Mouse (Mus musculus) midbrain, embryonic 14.5 days (tissue): ENCODE measurements around the gene Vipas39. TPM values are rescaled to one million over a fixed set of nuclear protein-coding genes. Genes with fewer than 3 reads are reported as not detected.

Experiments used
- ATAC-seq: fragments of 200-750 bp; cut with Nextera tagmentation; 2 replicates; pipeline ENCODE4 v1.8.0; 2017; ENCODE audit warnings: moderate number of reproducible peaks, moderate library complexity; ENCODE audit not compliant: low FRiP score, low TSS enrichment
- DNase-seq: peaks from one replicate; pipeline ENCODE4 v3.0.0-alpha.2; 2015
- H3K27ac ChIP-seq: fragments of 300-500 bp; sonication (generic); replicated peaks from 2 replicates; pipeline ENCODE4 v1.5.1; 2014; ENCODE audit warnings: mild to moderate bottlenecking, low read depth, low read length, moderate library complexity
- H3K27me3 ChIP-seq: fragments of 300-500 bp; sonication (generic); 2 replicates; pipeline ENCODE4 v1.6.1; 2014; ENCODE audit warnings: low read length, control low read depth, mixed read lengths; ENCODE audit not compliant: control insufficient read depth, insufficient read depth
- H3K36me3 ChIP-seq: fragments of 300-500 bp; sonication (generic); 2 replicates; pipeline ENCODE4 v1.6.1; 2014; ENCODE audit warnings: low read length, control low read depth; ENCODE audit not compliant: control insufficient read depth, insufficient read depth
- H3K4me1 ChIP-seq: fragments of 300-500 bp; sonication (generic); 2 replicates; pipeline ENCODE4 v1.6.1; 2014; ENCODE audit warnings: mild to moderate bottlenecking, antibody characterized with exemption, low read length, control low read depth; ENCODE audit not compliant: control insufficient read depth, insufficient read depth
- H3K4me2 ChIP-seq: fragments of 300-500 bp; sonication (generic); 2 replicates; pipeline ENCODE4 v1.6.1; 2014; ENCODE audit warnings: mild to moderate bottlenecking, low read length, moderate library complexity
- H3K4me3 ChIP-seq: fragments of 300-500 bp; sonication (generic); replicated peaks from 2 replicates; pipeline ENCODE4 v1.5.1; 2014; ENCODE audit warnings: low read depth, low read length
- H3K9ac ChIP-seq: fragments of 300-500 bp; sonication (generic); replicated peaks from 2 replicates; pipeline ENCODE4 v1.6.1; 2014; ENCODE audit warnings: mild to moderate bottlenecking, low read length, moderate library complexity
- H3K9me3 ChIP-seq: fragments of 300-500 bp; sonication (generic); 2 replicates; pipeline ENCODE4 v1.6.1; 2016; ENCODE audit warnings: low read length, control low read depth, mixed read lengths; ENCODE audit not compliant: control insufficient read depth
- WGBS: fragments of 180-500 bp; shearing (Covaris S2); extraction: QIAGEN DNeasy Blood & Tissue Kit; methylation state at CpG from one replicate; pipeline ENCODE4 v1.1.7; 2014; 5-methylcytosine and 5-hydroxymethylcytosine counted together
- polyA plus RNA-seq: library from polyadenylated mRNA; unstranded; fragments of >200 nt; fragmentation: Nextera tagmentation; extraction: Ambion mirVana; gene quantifications from 2 replicates; pipeline ENCODE4 v1.2.1, GENCODE M21; 2014

Vipas39 gene
- polyA plus RNA-seq, 1 experiment from 2014 or later = 70.1 TPM

DNA sequence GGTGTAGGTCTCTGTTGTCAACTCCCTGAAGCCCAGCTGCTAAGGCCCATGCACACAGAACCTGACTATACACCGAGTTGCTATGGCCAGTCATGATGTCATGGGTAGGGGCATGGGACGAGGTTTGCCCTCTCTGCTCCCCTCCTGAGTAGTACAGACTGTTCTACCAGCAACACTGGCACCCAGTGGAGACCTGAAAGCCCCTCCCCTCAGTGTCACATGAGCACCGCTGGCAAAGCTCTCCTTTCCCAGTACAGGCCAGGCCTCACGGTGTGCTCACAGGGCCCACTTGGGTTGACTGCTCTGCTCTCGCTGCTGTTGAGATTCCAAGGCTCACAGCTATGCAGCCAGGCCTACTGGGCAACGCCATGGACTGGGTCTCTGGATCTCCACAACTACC lies 27.9 kb upstream of the Vipas39 start:
- Histone ChIP-seq H3K9me3 (no peaks in the 10 kb centered on the region), H3K27me3 (peaks cover 2% of the 10 kb centered on the region; the same call in 1 of the 2 replicates), H3K4me2 (no peak overlapping the region), H3K36me3 (no peaks in the 10 kb centered on the region), H3K27ac (no peak overlapping the region), H3K4me3 (no peak overlapping the region), H3K9ac (no peak overlapping the region), H3K4me1 (no peaks in the 10 kb centered on the region)
- ATAC-seq (no peak), DNase-seq (no peak)
- WGBS = 69% methylated on average over 6 of the region's 6 CpGs

DNA sequence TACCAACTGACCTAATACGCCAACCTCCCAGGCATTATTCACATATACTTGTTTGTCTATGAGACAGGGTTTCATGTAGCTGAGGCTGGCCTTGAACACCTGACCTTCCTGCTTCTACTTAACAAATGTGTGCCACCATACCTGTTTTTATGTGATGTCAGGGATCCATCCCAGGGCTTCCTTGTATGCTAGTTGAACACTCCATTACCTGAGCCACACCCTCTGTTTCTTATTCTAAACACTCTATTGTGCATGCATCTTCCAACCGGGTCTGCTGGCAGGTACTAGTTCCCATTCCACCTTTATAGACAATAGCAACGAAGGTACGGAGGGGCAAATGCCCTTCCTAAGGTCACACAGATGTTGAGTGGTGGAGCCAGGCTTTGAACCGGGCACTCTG lies 23.0 kb upstream of the Vipas39 start:
- no peak for ATAC-seq
- H3K36me3 ChIP-seq = no peaks in the 10 kb centered on the region

DNA sequence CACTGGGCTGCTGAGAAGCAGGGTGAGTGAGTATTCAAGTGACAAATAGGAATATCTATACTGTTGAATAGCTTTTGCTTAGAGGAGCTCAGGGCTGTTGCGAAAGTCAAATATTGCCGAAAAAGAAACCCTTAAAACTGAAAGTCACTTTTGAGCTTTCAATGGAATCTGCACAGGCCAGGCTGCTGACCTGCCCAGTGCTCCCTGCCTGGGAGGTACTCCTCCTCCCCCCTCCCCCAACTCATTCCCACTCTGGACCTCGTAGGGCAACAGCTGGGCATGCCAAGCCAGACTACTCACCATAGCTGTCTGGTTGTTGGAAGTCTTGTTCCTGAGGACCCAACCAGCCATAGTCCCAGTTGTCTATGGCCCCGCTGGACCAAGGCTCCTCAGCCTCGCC lies 18.7 kb upstream of the Vipas39 start:
- Histone ChIP-seq H3K27me3 (no peaks in the 10 kb centered on the region), H3K4me2 (no peak overlapping the region), H3K36me3 (no peaks in the 10 kb centered on the region), H3K27ac (no peak overlapping the region), H3K9me3 (no peaks in the 10 kb centered on the region), H3K4me1 (no peaks in the 10 kb centered on the region), H3K4me3 (no peak overlapping the region), H3K9ac (no peak overlapping the region)
- WGBS = 91% methylated on average over 5 of the region's 5 CpGs
- DNase-seq (no peak), ATAC-seq (no peak)

More for the DNA sequence above, 23.0 kb upstream of the Vipas39 start:
- no peak overlapping the region for H3K4me3 ChIP-seq
- H3K4me2 ChIP-seq = no peak overlapping the region
- 95% methylated on average over 5 of the region's 5 CpGs for WGBS
- DNase-seq = no peak
- H3K4me1 ChIP-seq = no peaks in the 10 kb centered on the region
- no peak overlapping the region for H3K9ac ChIP-seq
- H3K27ac ChIP-seq = no peak overlapping the region
- H3K27me3 ChIP-seq = no peaks in the 10 kb centered on the region
- H3K9me3 ChIP-seq = no peaks in the 10 kb centered on the region

DNA sequence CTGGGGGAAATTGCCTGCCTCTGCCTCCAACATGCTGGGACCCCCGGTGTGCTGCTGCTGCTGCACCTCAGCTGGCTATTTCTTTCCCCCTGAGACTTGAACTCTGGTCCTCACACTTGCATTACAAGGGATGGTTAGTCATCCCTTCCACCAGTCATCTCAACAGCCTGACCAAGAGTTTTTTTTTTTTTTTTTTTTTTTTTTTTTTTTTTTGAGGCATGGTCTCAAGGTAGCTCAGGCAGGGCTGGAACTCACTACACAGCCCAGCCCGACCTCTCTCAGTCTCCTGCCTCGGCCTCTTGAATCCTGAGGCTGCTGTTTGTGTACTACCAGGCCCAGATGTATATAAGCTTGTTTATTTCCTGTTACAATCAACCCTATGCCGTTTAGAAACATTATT lies 18.2 kb upstream of the Vipas39 start:
- Histone ChIP-seq H3K4me1 (no peaks in the 10 kb centered on the region), H3K27ac (no peak overlapping the region), H3K27me3 (no peaks in the 10 kb centered on the region), H3K4me2 (no peak overlapping the region), H3K36me3 (no peaks in the 10 kb centered on the region), H3K4me3 (no peak overlapping the region), H3K9me3 (no peaks in the 10 kb centered on the region), H3K9ac (no peak overlapping the region)
- 85% methylated on average over 4 of the region's 4 CpGs for WGBS
- ATAC-seq (no peak), DNase-seq (no peak)

DNA sequence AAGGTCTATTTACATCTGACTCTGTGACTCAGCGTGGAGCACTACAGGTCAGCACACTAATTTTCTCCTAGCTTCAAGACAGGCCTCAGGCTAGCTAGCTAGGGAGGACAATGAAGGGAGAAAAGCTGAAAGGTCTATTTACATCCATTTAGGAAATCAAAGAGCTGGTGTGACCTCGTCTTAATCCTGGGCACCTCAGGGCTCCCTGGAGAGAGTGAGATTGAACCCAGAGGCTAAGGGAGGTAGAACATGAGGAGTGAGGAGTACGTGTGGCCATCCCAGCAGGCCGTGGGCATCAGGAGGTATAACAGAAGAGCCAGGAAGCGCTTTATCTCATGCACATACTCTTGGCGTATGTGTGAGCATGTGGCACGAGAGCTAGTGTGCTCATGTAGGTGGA lies 17.6 kb upstream of the Vipas39 start:
- Histone ChIP-seq H3K9ac (no peak overlapping the region), H3K4me2 (no peak overlapping the region), H3K36me3 (no peaks in the 10 kb centered on the region), H3K4me1 (no peaks in the 10 kb centered on the region), H3K4me3 (no peak overlapping the region), H3K27me3 (no peaks in the 10 kb centered on the region), H3K9me3 (no peaks in the 10 kb centered on the region), H3K27ac (no peak overlapping the region)
- 56% methylated on average over 7 of the region's 7 CpGs for WGBS
- DNase-seq (no peak), ATAC-seq (no peak)

DNA sequence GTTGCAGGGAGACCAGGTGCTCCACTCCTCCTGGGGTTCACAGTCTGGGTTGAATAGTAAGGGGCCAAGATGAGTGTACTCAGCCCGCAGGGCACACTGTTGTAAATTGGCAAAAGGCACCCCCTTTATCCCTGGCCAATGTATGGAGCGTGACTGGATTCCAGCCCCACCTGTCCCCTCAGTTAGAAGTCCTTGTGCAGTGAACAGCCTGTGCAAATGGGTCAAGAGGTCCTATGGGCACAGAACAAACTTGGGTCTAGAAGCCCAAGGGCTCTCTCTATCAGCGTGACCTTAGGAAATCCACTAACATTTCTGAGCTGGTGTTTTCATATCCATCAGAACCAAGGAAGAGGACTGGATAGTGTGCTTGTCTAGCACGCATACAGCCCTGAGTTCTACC lies 16.7 kb upstream of the Vipas39 start:
- ATAC-seq (no peak), DNase-seq (no peak)
- H3K4me1 ChIP-seq = no peaks in the 10 kb centered on the region
- 93% methylated on average over 4 of the region's 4 CpGs for WGBS
- H3K4me2 ChIP-seq = no peak overlapping the region
- H3K27me3 ChIP-seq = no peaks in the 10 kb centered on the region
- no peak overlapping the region for H3K9ac ChIP-seq
- H3K27ac ChIP-seq = no peak overlapping the region
- H3K4me3 ChIP-seq = no peak overlapping the region
- no peaks in the 10 kb centered on the region for H3K9me3 ChIP-seq
- no peaks in the 10 kb centered on the region for H3K36me3 ChIP-seq

DNA sequence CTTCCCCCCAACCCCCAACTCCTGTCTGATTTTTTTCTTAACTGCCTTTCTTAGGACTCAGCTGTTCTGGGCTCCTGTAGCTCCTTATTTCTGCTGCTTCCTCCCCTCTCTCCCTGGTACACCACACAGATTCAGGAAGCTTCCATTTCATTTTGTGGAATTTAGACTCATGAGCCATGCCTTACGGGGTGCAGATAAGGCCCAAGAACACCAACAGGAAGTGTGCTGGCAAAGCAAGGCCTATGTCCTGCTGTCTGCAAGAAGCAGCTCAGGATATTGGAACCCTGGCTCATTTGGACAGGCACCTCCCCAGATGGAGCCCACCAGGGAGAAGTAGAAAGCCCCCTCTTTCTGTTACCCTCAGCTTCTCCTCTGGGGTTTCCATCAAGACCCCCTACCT lies 15.7 kb upstream of the Vipas39 start:
- H3K27ac ChIP-seq = no peak overlapping the region
- H3K27me3 ChIP-seq = no peaks in the 10 kb centered on the region
- peaks cover 2% of the 10 kb centered on the region; the same call in 1 of the 2 replicates for H3K36me3 ChIP-seq
- H3K4me3 ChIP-seq = no peak overlapping the region
- 96% methylated on average over 1 of the region's 1 CpGs for WGBS
- no peaks in the 10 kb centered on the region for H3K4me1 ChIP-seq
- H3K4me2 ChIP-seq = no peak overlapping the region
- no peak for DNase-seq
- no peak for ATAC-seq
- no peaks in the 10 kb centered on the region for H3K9me3 ChIP-seq
- no peak overlapping the region for H3K9ac ChIP-seq

DNA sequence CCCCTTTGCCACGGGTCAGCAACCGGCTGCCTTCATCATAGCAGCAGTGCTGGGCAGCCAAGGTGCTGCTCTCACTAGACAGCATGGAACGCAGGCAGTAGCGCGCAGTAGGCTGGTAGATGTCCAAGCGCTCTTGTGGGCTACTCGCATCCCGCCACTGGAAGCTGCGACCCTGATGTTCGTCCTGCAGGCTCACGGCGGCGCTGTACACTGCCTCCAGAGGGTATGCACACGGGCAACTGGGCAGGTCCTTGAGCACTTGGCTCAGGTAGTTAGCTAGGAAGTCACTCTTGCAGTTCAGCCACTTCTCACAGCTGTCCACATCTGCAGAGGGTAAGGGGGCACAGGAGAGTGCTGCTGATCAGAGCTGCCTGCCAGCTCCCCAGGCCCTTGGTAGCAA lies 13.8 kb upstream of the Vipas39 start:
- ATAC-seq (no peak), DNase-seq (no peak)
- H3K9me3 ChIP-seq = no peaks in the 10 kb centered on the region
- H3K27me3 ChIP-seq = no peaks in the 10 kb centered on the region
- no peak overlapping the region for H3K4me3 ChIP-seq
- no peak overlapping the region for H3K9ac ChIP-seq
- H3K27ac ChIP-seq = no peak overlapping the region
- H3K36me3 ChIP-seq = peaks cover 21% of the 10 kb centered on the region
- 28% methylated on average over 14 of the region's 14 CpGs for WGBS
- H3K4me2 ChIP-seq = no peak overlapping the region
- no peaks in the 10 kb centered on the region for H3K4me1 ChIP-seq

DNA sequence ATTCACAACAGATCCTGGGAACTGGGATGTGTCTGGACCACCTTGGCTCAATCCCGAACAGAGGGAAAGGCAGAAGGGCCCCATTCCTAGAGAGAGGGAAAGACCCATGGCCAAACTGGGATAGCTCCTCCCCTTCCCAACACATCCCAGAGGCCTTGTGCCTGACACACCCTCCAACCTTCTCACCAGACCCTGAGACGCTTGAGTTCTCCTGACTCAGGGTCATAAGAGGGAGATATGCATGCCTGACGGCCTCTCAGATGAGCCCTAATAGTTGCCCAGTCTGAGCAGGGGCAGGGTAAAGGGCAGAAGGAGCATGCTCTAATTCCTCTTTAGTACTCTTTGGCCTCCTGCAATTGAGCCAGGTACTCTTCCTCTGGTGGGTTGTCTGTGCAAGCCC lies 13.3 kb upstream of the Vipas39 start:
- DNase-seq = no peak
- no peaks in the 10 kb centered on the region for H3K27me3 ChIP-seq
- no peak overlapping the region for H3K27ac ChIP-seq
- no peaks in the 10 kb centered on the region for H3K9me3 ChIP-seq
- no peak overlapping the region for H3K9ac ChIP-seq
- WGBS = 62% methylated on average over 3 of the region's 3 CpGs
- H3K36me3 ChIP-seq = peaks cover 26% of the 10 kb centered on the region
- H3K4me1 ChIP-seq = no peaks in the 10 kb centered on the region
- no peak overlapping the region for H3K4me2 ChIP-seq
- H3K4me3 ChIP-seq = no peak overlapping the region
- ATAC-seq = no peak
